Mouse (Mus musculus): ENCODE data around the gene Chadl.

The Chadl gene

GRCm38 (mm10) chr15:81700601-81701000 is 3.5 kb upstream of the Chadl start:
- no peak for DNase-seq (ENCODE audit: low read depth, low spot score)

- no peak for DNase-seq (ENCODE audit: low read depth, low spot score)
Observed at GRCm38 (mm10) chr15:81700161-81700560, 3.1 kb upstream of the Chadl start.

GRCm38 (mm10) chr15:81698532-81698931 is 1.4 kb upstream of the Chadl start:
- DNase-seq (ENCODE audit: low read depth, low spot score), result no peak

- DNase-seq (ENCODE audit: low read depth, low spot score), result peak; percentile 13
Observed at GRCm38 (mm10) chr15:81697847-81698246, 760 bp upstream of the Chadl start.

- DNase-seq (ENCODE audit: low read depth, low spot score), result no peak
Observed at GRCm38 (mm10) chr15:81694891-81695290, 2.2 kb downstream of the Chadl start.

GRCm38 (mm10) chr15:81693967-81694881 is 2.9 kb downstream of the Chadl start:
- peak; percentile 34 for DNase-seq (ENCODE audit: low read depth, low spot score)

- DNase-seq (ENCODE audit: low read depth, low spot score), result no peak
Observed at GRCm38 (mm10) chr15:81693366-81693966, 3.6 kb downstream of the Chadl start.

- no peak for DNase-seq (ENCODE audit: low read depth, low spot score)
Observed at GRCm38 (mm10) chr15:81680301-81680805, 16.7 kb downstream of the Chadl start.

GRCm38 (mm10) chr15:81676637-81677036 is 20.4 kb downstream of the Chadl start:
- DNase-seq (ENCODE audit: low read depth, low spot score), result no peak

GRCm38 (mm10) chr15:81670231-81670640 is 26.9 kb downstream of the Chadl start:
- peak; percentile 15 for DNase-seq (ENCODE audit: low read depth, low spot score)

- DNase-seq (ENCODE audit: low read depth, low spot score), result no peak
Observed at GRCm38 (mm10) chr15:81666957-81667356, 30.1 kb downstream of the Chadl start.

- peak; percentile 71 for DNase-seq (ENCODE audit: low read depth, low spot score)
Observed at GRCm38 (mm10) chr15:81663697-81664561, 33.2 kb downstream of the Chadl start, which contains the start of gene L3mbtl2. Gene L3mbtl2, plus strand, starts transcription at chr15:81663889.

- DNase-seq (ENCODE audit: low read depth, low spot score), result no peak
Observed at GRCm38 (mm10) chr15:81663281-81663680, 33.8 kb downstream of the Chadl start.

- no peak for DNase-seq (ENCODE audit: low read depth, low spot score)
Observed at GRCm38 (mm10) chr15:81661701-81662100, 35.4 kb downstream of the Chadl start.

- DNase-seq (ENCODE audit: low read depth, low spot score), result no peak
Observed at GRCm38 (mm10) chr15:81650636-81651035, 46.5 kb downstream of the Chadl start.

- DNase-seq (ENCODE audit: low read depth, low spot score), result no peak
Observed at GRCm38 (mm10) chr15:81649516-81650455, 47.3 kb downstream of the Chadl start.
